In the genomic region with DNA sequence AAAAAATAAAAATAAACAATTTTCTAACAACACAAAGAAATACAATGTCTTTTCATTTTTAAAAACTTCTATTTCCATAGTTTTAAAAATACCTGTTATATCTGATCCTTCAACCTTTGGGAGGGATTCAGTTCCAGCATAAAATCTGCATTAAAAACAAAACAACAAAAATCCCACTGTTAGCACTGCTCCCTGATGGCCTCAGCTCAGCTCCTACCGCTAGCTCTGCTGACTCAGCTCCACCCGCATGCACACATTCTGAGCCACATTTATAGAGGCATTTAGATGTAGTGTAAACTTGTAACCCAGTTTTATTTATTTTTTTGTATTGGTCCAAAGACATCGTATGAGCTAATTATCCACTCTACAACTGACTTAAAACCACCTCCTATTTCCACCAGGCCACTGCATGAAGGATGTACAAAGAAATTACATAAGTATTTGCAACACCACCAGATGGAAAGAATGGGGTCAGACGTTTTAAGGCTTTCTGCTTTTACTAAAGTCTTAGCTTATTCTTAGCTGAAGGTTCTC, we compare ENCODE assay signal across 8 mouse cellular contexts. TPM values are rescaled to one million over a fixed set of nuclear protein-coding genes. Genes with fewer than 3 reads are reported as not detected.
A peak's percentile ranks its signal among the peaks of the same experiment; 100 is the strongest.
DNase-seq lines count a peak whose midpoint lies in the region; ATAC-seq lines count a peak whose summit lies in the region.

No protein-coding gene starts in this region.

- peak overlapping the region; percentile 67 for H3K4me2 ChIP-seq in heart, embryonic 15.5 days
- H3K4me2 ChIP-seq in hindbrain, embryonic 13.5 days, result peak overlapping the region; percentile 87
- H3K4me2 ChIP-seq in midbrain, embryonic 14.5 days (ENCODE audit: low read length), result peak overlapping the region; percentile 83

- H3K9ac ChIP-seq in heart, embryonic 15.5 days, result peak overlapping the region; percentile 71
- peak overlapping the region; percentile 80 for H3K9ac ChIP-seq in hindbrain, embryonic 13.5 days
- peak overlapping the region; percentile 55 for H3K9ac ChIP-seq in midbrain, embryonic 14.5 days (replicated peaks; ENCODE audit: low read length)

- WGBS in heart, embryonic 15.5 days, result 6% methylated on average over 4 of the region's 4 CpGs
- 9% methylated on average over 4 of the region's 4 CpGs for WGBS in hindbrain, embryonic 13.5 days
- 12% methylated on average over 4 of the region's 4 CpGs for WGBS in midbrain, embryonic 14.5 days

- no peak overlapping the region for H3K27ac ChIP-seq in heart, embryonic 15.5 days
- no peak overlapping the region for H3K27ac ChIP-seq in hindbrain, embryonic 13.5 days
- no peak overlapping the region for H3K27ac ChIP-seq in midbrain, embryonic 14.5 days (replicated peaks; ENCODE audit: low read depth, low read length)

- no peaks in the 10 kb centered on the region for H3K9me3 ChIP-seq in heart, embryonic 15.5 days (replicated peaks)
- no peaks in the 10 kb centered on the region for H3K9me3 ChIP-seq in hindbrain, embryonic 13.5 days
- no peaks in the 10 kb centered on the region for H3K9me3 ChIP-seq in midbrain, embryonic 14.5 days (ENCODE audit: control insufficient read depth, low read length)

- H3K4me1 ChIP-seq in heart, embryonic 15.5 days (replicated peaks), result peaks cover 34% of the 10 kb centered on the region
- peaks cover 26% of the 10 kb centered on the region for H3K4me1 ChIP-seq in hindbrain, embryonic 13.5 days (replicated peaks)
- H3K4me1 ChIP-seq in midbrain, embryonic 14.5 days (ENCODE audit: control insufficient read depth, insufficient read depth, low read length), result peaks cover 4% of the 10 kb centered on the region

- H3K4me3 ChIP-seq in heart, embryonic 15.5 days, result peak overlapping the region; percentile 70
- peak overlapping the region; percentile 83 for H3K4me3 ChIP-seq in hindbrain, embryonic 13.5 days
- peak overlapping the region; percentile 64 for H3K4me3 ChIP-seq in midbrain, embryonic 14.5 days (replicated peaks; ENCODE audit: low read depth, low read length)

- ATAC-seq in heart, embryonic 15.5 days (replicated peaks; ENCODE audit: insufficient number of reproducible peaks, insufficient read depth, low FRiP score, low read depth), result no peak
- ATAC-seq in hindbrain, embryonic 13.5 days (ENCODE audit: low FRiP score), result no peak
- no peak for ATAC-seq in midbrain, embryonic 14.5 days (ENCODE audit: low FRiP score, low TSS enrichment)
- ATAC-seq in cerebellum, adult (ENCODE audit: insufficient number of reproducible peaks, low FRiP score, low TSS enrichment), result no peak

- peaks cover 36% of the 10 kb centered on the region for H3K36me3 ChIP-seq in heart, embryonic 15.5 days
- H3K36me3 ChIP-seq in hindbrain, embryonic 13.5 days, result peaks cover 26% of the 10 kb centered on the region
- H3K36me3 ChIP-seq in midbrain, embryonic 14.5 days (ENCODE audit: control insufficient read depth, insufficient read depth, low read length), result peaks cover 31% of the 10 kb centered on the region

- H3K27me3 ChIP-seq in heart, embryonic 15.5 days, result no peaks in the 10 kb centered on the region
- no peaks in the 10 kb centered on the region for H3K27me3 ChIP-seq in hindbrain, embryonic 13.5 days
- no peaks in the 10 kb centered on the region for H3K27me3 ChIP-seq in midbrain, embryonic 14.5 days (ENCODE audit: control insufficient read depth, insufficient read depth, low read length)

- no peak for DNase-seq in heart, postnatal 4 days
- DNase-seq in ZHBTc4 (ENCODE audit: low read depth, low spot score), result peak; percentile 33
- DNase-seq in midbrain, embryonic 14.5 days, result no peak
- DNase-seq in B cell, adult 2 months, result no peak
- no peak for DNase-seq in cerebellum, postnatal 4 days (ENCODE audit: low spot score in 2 of 2)

RNA-seq across cellular contexts. Expression of gene Ptcd3, which starts 0.8 kb away (rescaled TPM):
- polyA plus RNA-seq in heart, embryonic 15.5 days (2015; fragmentation: Nextera tagmentation; extraction: Ambion mirVana), result 90.8 and 94.6 TPM in 2 replicates
- total RNA-seq in heart, postnatal 4 days (2021), result 100 to 1,000 TPM; 113 to 116 TPM
- 86.1 and 86.5 TPM in 2 replicates for polyA plus RNA-seq in hindbrain, embryonic 13.5 days (2015; fragmentation: Nextera tagmentation; extraction: Ambion mirVana)
- polyA plus RNA-seq in midbrain, embryonic 14.5 days (2014; fragmentation: Nextera tagmentation; extraction: Ambion mirVana), result 72.3 and 99.8 TPM in 2 replicates

RNA-seq across cellular contexts. Expression of gene Polr1a, which starts 1.1 kb away (rescaled TPM):
- 19.7 and 25.3 TPM in 2 replicates for polyA plus RNA-seq in heart, embryonic 15.5 days (2015; fragmentation: Nextera tagmentation; extraction: Ambion mirVana)
- 10 to 100 TPM; 32.3 to 35.7 TPM for total RNA-seq in heart, postnatal 4 days (2021)
- 19.5 and 20.6 TPM in 2 replicates for polyA plus RNA-seq in hindbrain, embryonic 13.5 days (2015; fragmentation: Nextera tagmentation; extraction: Ambion mirVana)
- polyA plus RNA-seq in midbrain, embryonic 14.5 days (2014; fragmentation: Nextera tagmentation; extraction: Ambion mirVana), result 11.7 and 17.4 TPM in 2 replicates
